Mouse (Mus musculus): ENCODE data around the gene Rnf145.

Rnf145 gene

DNA sequence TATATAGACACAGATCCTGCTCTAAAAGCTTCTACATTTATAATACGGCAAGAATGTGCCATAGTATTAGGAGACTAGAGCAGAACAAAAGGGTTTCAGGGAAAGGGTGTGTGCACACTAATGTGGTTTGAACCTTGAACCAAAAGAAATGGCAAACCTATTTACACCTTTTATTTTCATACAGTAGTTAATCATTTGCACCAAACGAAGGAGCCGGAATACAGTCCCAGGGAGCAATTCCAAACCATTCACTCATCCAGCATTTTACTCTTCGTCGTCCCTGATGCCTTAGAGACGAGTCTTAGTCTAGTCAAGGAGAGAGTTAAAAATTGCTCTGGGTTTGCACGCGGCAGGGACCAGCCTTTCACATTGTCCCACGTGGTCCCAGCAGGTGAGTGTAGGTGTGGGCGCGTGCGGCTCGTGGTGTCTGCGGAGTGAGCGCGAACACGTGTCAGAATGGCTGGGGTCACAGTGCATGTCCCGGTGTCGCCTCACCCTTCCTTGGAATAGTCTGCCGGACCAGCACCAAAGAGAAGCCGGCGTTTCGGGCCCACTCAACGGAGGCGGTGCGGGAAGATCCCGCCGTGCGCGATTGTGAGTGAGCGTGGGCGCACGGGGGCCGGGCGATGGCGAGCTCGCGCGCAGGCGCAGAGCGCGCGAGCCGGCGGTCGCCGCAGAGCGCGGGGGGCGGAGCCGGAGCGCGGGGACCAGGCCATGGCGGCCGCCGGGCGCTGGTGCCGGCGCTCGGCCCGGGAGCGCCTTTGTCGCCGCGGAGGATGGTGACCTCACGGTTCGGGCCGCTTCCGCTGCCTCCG lies at the start of gene Rnf145:
Rnf145 (plus strand) TSS at position 684 of the 815 bp plus-strand sequence.
- peak; percentile 74 for DNase-seq

DNA sequence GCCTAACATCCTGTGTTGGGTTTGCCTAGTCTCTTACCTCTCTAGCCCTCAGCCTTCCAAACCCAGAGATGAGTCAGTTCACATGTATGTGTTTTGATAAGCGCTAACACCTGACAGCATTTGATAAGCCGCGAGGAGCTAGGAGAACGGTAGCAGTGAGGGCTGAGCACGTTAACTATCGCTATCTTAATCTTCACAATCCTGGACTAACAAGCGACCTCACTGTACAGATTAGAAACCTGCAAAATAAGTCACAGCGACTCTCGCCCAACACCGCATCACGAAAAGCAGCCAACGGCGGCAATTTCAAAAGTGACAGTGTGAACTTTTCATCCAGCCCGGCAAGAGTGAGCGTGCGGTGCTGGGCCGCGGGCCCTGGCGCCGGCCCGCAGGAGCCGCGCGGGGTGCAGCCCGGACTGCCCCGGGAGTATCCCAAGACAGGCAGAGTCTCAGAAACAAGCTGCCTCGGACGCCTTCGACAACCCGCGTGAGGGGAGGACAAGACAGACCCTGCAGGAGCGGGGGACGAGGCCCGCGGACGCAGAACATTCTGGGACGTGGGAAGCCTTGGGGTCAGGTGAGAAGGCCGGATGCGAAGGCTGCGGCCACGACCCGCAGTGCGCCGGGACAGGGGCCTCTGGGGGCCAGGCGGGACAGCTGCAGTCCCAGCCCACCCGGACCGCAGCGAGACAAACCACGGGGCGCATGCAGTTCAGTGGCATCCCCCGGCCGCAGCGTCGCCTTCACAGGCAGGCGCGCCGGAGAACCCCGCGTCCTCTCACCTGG lies 48.9 kb upstream of the Rnf145 start:
- DNase-seq = no peak

DNA sequence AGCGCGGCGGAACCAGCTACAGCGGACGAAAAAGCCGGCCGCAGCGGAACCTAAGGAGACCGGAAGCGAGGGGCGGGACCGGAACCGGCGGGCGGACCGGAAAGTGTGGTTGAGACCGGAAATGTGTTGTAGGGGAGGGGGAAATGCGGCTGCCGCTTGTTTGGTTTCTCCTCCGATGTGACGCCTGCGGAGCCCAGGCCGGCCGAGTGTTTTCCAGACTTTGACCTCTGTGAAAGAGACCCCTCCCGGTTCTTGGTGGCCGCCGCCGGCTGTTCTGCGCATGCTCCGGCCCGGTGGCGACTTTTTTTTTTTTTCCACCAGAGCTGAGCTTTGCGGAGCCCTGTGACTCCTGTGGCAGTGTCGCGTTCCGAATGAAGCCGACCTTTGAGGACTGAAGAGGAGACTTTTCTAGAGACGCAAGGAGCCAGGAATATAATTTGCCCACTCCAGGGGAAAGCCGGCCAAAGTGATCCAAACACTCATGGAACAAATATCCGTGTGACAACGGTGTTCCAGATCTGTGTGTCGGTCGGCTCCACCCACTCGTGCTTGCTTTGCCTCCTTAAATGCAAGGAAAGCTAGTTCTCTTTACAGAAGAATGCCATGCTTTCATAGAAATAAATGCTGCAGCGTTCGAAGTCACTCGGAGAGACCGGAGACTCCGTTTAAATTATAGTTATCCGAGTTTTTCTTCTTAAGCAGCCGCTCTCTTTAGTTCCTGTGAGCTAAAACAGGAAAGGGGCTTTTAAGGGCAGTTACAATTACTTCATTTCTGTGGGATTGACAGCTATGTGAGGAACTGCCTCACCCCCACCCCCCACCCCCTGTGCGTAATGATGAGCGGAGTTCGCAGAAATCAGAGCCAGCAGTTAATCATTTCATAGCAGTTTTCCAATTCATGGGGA lies 48.1 kb upstream of the Rnf145 start, which contains the start of gene Ublcp1:
Ublcp1 (minus strand) TSS at position 67 of the 905 bp plus-strand sequence.
- DNase-seq = peak; percentile 93

DNA sequence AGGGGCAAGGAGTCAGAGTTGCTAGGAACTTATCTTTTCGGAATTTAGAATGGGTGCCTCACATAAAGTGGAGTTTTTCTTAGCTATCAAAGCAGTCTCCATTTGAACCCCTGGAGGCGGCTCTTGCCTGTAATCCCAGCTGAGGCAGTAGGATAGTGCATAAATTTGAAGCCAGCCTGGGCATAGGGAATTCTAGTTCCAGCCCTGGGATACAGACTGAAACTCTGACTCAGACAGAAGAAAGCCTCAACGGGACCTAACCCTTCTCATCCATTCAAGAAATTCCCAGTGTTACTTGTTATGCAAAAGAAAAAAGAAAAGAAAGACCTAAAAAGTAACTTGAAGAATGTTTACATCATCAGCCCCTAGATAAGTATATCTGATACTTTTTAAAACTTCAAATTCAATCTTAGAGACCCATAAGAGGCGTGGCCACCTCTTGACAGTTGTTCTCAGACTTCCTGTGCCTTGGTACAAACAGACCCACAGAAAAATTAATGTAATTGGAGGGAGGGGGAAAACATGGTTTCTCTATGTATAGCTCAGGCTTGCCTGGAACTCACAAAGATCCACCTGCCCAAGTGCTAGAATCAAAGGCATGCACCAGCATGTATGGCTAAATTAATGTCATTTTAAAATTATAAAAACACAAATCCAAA lies 47.3 kb upstream of the Rnf145 start:
- peak; percentile 6 for DNase-seq

DNA sequence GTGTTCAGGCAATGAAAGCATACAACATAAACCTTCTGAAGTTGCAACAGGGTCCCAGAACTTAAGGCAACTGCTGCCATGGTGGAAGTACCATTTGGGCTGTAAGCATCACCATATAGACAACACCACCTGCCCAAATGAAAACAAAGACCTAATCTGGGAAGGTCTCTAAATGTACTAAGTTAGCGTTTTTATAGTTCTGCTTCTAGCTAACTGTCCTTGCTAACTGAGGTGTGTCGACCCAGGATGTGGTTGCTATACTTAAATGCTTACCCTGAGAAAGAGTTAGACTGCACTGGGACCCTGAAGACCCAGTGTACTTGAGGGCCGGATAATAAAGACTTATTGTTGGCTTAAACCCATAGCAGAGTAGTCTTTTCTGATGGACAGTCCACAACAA lies 43.3 kb upstream of the Rnf145 start:
- no peak for DNase-seq

DNA sequence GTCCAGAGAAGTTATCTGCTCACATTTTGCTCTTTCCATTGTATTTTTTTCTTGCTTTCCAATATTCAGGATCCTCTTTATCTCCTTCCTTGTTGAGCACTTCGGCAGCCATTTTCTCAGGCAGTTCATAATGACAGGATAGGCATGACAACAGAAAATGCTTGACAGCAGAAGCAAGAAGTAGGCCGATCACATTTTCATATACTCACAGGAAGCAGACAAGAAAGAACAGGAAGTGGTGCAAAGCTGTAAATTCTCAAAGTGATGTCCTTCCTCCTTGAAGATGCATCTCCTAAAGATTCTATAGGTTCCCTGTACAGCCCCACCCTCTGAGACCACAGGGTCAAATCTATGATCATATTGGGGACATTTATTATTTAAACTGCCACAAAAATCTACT lies 42.3 kb upstream of the Rnf145 start:
- no peak for DNase-seq

DNA sequence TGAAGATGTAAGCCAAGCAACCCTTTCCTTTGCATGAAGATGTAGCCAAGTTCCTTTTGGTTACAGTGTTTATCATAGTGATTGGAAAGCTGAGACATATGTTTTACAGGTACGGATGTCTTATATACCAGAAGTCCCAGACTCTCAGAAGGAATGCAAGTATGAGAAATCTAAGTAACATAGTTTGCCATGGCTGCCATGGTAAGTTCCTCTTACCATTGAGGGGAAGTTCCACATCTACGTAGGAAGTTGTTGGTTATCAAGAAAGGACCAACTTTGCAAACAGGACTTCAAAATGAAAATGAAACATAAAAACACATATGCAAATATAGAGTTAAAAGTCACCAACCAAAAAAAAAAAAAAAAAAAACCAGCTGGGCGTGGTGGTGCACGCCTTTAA lies 40.4 kb upstream of the Rnf145 start:
- DNase-seq = no peak

DNA sequence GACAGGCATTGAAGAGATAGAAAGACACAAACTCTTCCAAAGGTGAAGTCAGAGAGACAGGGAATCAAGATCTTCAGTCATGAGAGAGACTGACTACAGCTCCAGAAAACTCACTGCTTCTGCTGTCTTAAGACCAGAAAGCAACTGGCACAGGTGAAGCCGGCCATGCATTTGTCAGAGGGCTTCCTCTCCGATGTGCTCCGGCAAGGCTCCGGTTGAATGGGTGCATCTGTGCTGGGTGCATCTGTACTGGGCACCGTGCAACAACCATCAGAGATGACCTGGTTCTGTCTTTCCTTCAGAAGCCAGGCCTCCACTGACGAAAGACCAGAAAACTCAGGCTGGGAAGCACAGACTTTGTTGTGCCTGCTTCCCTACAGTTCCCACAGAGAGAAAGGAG lies 38.5 kb upstream of the Rnf145 start:
- DNase-seq = no peak

DNA sequence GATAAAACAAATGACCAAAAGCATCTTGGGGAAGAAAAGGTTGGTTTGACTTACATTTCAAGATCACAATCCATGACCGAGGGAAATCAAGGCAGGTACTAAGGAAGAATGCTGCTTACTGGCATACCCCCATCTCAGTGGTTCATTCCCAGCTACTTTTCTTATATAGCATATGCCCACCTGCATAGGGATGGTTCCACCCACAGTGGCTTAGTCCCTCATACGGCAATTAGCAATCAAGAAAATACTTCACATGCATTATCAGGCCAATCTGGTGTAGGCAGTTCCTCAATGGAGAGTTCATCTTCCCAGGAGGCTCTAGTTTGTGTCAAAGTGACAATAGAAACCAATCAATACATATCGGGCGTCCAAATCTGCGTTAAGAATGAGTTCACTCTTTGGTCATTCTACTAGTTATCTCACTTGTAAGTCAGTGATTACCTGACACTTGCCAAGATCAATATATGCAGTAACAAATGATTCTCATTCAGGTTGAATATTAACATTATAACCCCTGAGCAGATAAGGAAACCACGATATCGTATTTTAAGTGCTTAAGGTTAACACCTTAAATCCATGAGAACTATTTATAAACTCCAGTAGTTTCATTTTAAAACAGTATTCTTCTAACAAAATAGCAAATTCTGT lies 33.6 kb upstream of the Rnf145 start:
- DNase-seq = no peak

DNA sequence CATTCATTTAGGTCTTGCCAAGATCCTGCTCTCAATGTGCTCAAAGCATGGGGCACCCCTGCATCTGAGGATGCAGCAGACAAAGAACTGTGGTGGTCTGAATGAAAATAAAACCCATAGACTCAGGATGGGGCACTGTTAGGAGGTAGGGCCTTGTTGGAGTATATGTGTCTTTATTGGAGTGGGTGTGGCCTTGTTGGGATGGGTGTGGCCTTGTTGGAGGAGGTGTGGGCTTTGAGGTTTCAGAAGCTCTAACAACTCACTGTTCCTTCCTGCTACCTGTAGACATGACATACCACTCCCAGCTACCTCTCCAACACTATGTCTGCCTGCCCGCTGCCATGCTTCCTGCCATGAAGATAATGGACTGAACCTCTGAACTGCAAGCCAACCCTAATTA lies 29.6 kb upstream of the Rnf145 start:
- no peak for DNase-seq

DNA sequence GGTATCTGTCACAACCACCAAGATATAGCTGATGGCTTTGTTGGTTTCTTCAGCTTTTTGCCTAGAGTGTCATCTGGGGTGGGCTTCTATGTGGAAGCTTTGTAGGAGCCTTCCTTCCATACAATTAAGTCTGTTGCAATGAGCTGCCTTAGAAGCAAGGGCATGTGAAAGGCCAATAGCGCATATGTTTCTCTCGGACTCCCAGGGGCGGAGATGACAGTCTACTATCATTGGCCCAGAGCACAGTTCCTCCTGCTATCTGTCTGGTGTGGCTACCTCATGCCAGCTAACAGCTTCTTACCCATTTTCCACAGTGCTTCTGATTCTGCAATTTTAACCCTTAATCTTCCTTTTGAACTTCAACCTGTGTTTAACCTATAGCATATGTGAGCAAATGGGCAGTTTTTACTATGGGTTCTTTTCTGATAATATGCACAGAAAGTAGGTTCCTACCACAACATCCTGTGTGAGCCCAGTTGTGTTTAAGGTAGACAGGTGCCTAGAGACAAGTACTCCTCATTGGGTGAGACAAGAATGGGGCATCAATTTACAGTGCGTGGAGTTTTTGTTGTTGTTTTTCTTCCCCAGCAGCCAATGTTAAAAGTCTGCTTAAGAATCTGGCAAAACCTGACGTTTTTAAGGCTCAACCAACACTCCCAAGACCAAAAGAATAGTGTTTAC lies 24.0 kb upstream of the Rnf145 start:
- DNase-seq = no peak

DNA sequence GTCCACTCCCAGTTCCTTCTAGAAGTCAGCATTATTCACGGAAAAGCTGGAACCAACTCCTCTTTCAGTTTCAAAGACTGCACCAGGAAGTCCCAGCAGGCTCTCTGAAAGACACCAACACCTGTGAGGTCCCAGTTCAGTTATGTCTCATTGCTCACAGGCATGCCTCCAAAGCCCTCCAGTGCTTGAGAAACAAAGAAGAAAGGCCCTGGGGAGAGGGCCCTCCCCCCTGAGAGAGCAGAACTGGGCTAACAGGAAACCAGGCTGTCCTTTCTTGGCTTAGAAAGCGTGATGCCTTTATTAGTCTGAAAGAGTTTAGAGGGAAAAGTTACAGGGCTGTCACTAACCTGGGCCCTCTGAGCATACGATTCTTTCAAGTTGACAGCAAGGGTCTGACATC lies 22.5 kb upstream of the Rnf145 start:
- no peak for DNase-seq

DNA sequence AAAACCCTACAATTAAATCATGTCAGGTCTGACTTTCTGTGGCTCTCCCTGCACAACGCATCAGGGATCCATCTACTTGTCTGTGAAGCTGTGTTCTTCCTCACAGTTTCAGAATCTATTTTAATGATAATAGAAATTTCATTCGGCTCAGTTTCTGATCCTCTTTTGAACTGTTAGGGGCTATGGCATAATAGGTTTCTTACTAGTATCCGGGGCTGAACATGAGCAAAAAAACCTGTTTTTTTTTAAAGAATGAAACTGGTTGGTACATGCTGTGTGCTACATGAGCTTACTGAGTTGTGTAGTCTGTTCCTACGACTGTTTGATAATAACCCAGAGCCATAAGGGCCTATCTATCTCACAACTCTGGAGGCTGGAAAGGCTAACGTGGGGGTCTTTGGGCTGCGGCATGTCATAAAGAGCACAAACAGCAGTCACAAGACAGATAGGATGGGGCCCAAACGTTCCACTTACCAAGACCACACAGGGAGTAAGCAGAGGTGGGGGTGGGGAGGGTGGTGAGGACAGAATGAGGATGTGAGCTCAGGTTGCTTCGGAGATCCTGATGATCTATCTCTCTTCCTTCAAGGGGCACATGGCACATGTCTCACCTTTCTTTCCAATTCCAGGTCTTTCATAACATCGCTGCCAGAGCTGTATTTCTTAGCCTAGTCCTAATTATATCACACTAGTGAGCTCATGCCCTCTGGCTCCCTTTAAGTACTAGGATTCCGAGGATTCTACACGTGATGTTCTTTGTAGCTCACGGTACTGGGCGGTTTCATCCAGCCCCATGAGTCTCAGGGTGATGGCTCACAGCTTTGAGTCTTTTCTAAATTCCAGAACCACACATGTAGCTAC lies 20.1 kb upstream of the Rnf145 start:
- no peak for DNase-seq

DNA sequence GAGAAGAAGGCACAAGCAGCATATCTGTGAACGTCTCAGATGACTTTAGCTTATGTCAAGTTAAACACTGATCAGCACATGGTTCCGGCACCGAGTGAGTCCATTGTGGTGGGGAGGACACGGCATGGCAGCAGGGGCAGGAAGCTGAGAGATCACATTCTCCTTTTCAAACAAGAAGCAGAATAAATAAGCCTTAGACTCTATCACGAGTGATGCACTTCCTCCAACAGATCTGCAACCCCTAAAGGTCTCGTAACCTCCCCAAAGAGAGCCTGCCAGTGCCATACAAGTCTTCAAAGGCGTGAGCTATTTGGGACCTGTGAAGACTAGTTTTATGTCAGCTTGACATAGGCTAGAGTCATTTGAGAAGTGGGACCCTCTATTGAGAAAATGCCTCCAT lies 17.8 kb upstream of the Rnf145 start:
- no peak for DNase-seq

DNA sequence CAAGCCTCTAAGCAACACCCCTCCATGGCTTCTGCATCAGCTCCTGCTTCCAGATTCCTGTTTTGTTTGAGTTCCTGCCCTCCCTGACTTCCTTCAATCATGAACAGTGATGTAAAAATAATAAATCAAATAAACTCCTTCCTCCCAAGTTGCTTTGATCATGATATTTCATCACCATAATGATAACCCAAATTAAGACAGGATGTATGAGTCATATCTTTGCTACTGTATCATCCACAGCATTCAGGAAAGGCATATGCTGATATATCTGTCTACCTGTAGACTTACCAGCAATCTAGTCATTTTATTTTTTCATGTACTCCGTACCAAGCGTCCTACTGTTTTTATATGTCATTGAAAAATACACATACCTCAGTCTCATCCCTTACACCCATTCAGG lies 17.3 kb upstream of the Rnf145 start:
- DNase-seq = no peak

DNA sequence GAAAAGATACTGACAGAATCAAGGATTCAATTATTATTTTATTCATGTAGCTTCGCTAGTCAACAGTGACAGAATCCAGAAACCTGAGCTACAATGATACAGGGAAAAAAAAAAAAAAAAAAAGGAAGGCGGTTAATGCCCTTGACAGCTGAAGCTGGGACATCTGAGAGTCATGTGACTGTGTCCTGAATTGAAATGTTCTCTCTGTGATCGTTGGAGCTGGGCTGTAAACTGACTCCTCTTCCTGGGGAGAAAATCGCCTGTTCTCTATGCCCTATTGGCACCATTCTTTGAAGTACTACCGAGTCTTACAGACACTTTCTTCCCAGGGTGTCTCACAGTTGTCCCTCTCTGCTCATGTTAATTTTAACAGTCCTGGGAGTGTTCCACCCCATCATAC lies 15.8 kb upstream of the Rnf145 start:
- no peak for DNase-seq

DNA sequence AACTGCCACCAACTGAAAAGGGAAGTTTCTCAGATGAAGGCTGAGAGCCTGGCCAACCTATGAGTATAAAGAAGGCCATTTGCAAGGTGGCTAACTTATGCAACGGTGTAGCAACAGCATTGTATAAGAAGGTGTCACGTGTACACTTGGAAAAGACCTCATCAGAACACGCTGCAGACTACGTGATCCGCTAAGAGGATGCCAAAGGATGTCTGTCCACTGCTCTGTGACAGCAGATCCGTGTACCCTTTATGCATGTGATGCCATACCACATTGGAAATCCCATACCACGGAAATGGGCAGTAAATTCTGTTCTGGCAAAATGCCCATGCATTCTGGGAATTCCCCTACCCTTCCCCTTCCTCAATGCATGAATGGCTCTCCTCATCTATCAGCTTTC lies 14.6 kb upstream of the Rnf145 start:
- DNase-seq = no peak

DNA sequence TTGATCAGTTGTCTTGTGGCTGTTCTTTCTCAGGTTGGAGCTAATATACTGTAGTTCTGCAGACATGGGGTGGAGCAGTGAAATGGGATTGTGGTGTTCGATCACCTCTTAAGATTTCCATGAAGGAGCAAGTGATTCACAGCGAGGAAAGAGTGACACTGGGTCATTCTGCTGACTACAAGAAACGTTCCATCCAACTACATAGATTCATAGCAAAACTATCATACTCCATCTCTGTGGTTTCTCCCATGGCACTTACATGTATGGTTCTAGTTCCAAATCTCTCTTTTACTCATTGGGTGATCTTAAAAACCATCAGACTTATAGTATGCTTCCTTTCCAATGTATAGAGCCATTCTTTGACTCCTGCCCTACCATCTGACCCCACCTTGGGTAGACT lies 14.0 kb upstream of the Rnf145 start:
- no peak for DNase-seq

DNA sequence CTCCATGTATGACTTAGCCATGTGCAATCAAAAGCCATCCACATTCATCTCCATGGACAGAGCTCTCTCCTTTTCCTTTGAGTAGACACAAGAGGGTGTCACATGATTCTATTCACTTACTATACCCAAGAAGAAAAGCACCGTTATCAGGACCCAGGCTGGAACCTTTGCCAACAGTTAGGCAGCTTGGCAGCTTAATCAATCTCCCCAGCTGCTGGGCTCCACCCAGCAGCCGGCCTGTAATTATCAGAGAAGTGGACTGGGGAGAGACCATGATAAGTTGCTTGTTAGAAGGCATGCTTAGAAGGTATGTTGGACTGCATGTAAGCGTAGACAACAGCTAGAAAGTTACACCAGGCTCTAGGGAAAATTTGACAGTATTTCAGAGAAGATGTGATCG lies 9.9 kb upstream of the Rnf145 start:
- DNase-seq = no peak

DNA sequence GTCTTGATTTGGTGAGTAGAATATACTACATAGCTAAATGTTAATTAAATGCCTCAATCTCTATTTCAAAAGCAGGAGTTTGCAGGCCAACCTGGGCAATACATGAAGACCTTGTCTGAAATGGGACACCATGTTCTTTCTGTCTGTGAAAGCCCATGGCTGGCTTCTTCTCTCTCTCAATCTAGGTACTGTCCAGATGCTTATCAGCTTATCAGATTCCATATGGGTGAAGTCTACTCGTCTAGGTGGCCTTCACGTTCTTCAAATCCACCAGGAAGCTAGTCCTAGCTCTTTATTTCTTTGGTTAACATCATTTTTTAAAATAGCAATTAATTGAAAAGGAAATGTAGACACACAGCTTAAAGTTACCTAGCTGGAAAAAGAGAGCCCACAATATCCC lies 8.9 kb upstream of the Rnf145 start:
- DNase-seq = no peak

DNA sequence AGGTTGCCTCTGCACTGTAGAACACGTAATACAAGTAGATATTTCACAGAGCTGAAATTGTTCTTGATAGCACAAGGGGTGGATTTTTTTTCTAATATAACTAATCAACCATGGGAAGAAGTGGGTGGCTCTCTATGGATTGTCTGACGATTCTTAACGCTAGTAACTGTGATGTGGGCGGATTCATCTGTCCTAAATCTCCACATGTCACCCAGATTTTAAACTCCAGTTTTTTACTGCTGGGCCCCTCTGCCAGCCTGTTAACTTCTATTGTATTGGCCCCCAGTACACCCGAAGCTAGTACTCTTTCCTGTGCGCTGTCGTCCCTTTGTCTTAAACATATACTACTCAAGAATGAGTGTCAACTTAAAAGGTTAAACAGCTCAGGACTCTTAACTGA lies 8.4 kb upstream of the Rnf145 start:
- DNase-seq = peak; percentile 71
